In genomic region chr9:37368860-37369259, GRCm38 (mm10) we compare ENCODE assay signal across 11 mouse cellular contexts. TPM values are rescaled to one million over a fixed set of nuclear protein-coding genes. Genes with fewer than 3 reads are reported as not detected.
DNase-seq lines count a peak whose midpoint lies in the region; ATAC-seq lines count a peak whose summit lies in the region.
"Had no signal": no experiment of that assay in that cellular context is flagged by ENCODE, and none has a peak within 500 bp of the region (broad histone marks: within the 10 kb centered on the region; RNA-seq: fewer than 3 reads in every experiment).

No protein-coding gene starts in this region.

- H3K27ac ChIP-seq in hindbrain, embryonic 13.5 days, result no peak overlapping the region
- no peak overlapping the region for H3K27ac ChIP-seq in hindbrain, embryonic 11.5 days (ENCODE audit: low read depth, low read length)
- H3K27ac ChIP-seq in heart, embryonic 15.5 days, result 0 out of 2 replicates have a peak overlapping the region, but pooled peaks have one; percentile 11
- no peak overlapping the region for H3K27ac ChIP-seq in forebrain, embryonic 16.5 days (ENCODE audit: low read length)
- H3K27ac ChIP-seq: embryonic facial prominence, embryonic 15.5 days; limb, embryonic 15.5 days; neural tube, embryonic 12.5 days had no signal

- ATAC-seq in hindbrain, embryonic 13.5 days (ENCODE audit: low FRiP score), result no peak
- no peak for ATAC-seq in hindbrain, embryonic 11.5 days (ENCODE audit: low FRiP score)
- no peak for ATAC-seq in heart, embryonic 15.5 days (replicated peaks; ENCODE audit: insufficient number of reproducible peaks, insufficient read depth, low FRiP score, low read depth)
- no peak for ATAC-seq in forebrain, embryonic 16.5 days

- H3K4me2 ChIP-seq in hindbrain, embryonic 13.5 days, result peak overlapping the region; percentile 1; the same call in 1 of the 2 replicates
- no peak overlapping the region for H3K4me2 ChIP-seq in hindbrain, embryonic 11.5 days (replicated peaks; ENCODE audit: low read depth, low read length)
- no peak overlapping the region for H3K4me2 ChIP-seq in heart, embryonic 15.5 days
- no peak overlapping the region for H3K4me2 ChIP-seq in forebrain, embryonic 16.5 days (ENCODE audit: low read length)
- H3K4me2 ChIP-seq: embryonic facial prominence, embryonic 15.5 days; limb, embryonic 15.5 days; neural tube, embryonic 12.5 days had no signal

- H3K9me3 ChIP-seq in hindbrain, embryonic 13.5 days, result no peaks in the 10 kb centered on the region
- H3K9me3 ChIP-seq in hindbrain, embryonic 11.5 days (ENCODE audit: control insufficient read depth, low read length), result no peaks in the 10 kb centered on the region
- H3K9me3 ChIP-seq in heart, embryonic 15.5 days (replicated peaks), result no peaks in the 10 kb centered on the region
- H3K9me3 ChIP-seq in forebrain, embryonic 16.5 days (ENCODE audit: control insufficient read depth, low read length), result no peaks in the 10 kb centered on the region
- H3K9me3 ChIP-seq: embryonic facial prominence, embryonic 15.5 days; limb, embryonic 15.5 days; neural tube, embryonic 12.5 days had no signal

- WGBS in hindbrain, embryonic 13.5 days, result 88% methylated on average over 8 of the region's 8 CpGs
- 87% methylated on average over 8 of the region's 8 CpGs for WGBS in hindbrain, embryonic 11.5 days
- WGBS in heart, embryonic 15.5 days, result 63% methylated on average over 8 of the region's 8 CpGs
- 84% methylated on average over 8 of the region's 8 CpGs for WGBS in forebrain, embryonic 16.5 days

- H3K27me3 ChIP-seq in hindbrain, embryonic 13.5 days, result no peaks in the 10 kb centered on the region
- no peaks in the 10 kb centered on the region for H3K27me3 ChIP-seq in hindbrain, embryonic 11.5 days (ENCODE audit: control insufficient read depth, insufficient read depth, low read length)
- no peaks in the 10 kb centered on the region for H3K27me3 ChIP-seq in heart, embryonic 15.5 days
- no peaks in the 10 kb centered on the region for H3K27me3 ChIP-seq in forebrain, embryonic 16.5 days (replicated peaks; ENCODE audit: control insufficient read depth, insufficient read depth, low read length)
- H3K27me3 ChIP-seq: embryonic facial prominence, embryonic 15.5 days; limb, embryonic 15.5 days; neural tube, embryonic 12.5 days had no signal

- no peak overlapping the region for H3K4me3 ChIP-seq in hindbrain, embryonic 13.5 days
- no peak overlapping the region for H3K4me3 ChIP-seq in hindbrain, embryonic 11.5 days (ENCODE audit: low read depth, low read length)
- H3K4me3 ChIP-seq in heart, embryonic 15.5 days, result no peak overlapping the region
- H3K4me3 ChIP-seq in forebrain, embryonic 16.5 days (replicated peaks; ENCODE audit: low read length), result no peak overlapping the region
- H3K4me3 ChIP-seq: embryonic facial prominence, embryonic 15.5 days; limb, embryonic 15.5 days; neural tube, embryonic 12.5 days had no signal

- no peak overlapping the region for H3K9ac ChIP-seq in hindbrain, embryonic 13.5 days
- no peak overlapping the region for H3K9ac ChIP-seq in hindbrain, embryonic 11.5 days (ENCODE audit: low read depth, low read length)
- H3K9ac ChIP-seq in heart, embryonic 15.5 days, result no peak overlapping the region
- H3K9ac ChIP-seq in forebrain, embryonic 16.5 days (replicated peaks; ENCODE audit: low read depth, low read length), result no peak overlapping the region
- H3K9ac ChIP-seq: embryonic facial prominence, embryonic 15.5 days; limb, embryonic 15.5 days; neural tube, embryonic 12.5 days had no signal

- DNase-seq in hindbrain, embryonic 11.5 days (ENCODE audit: low spot score), result no peak
- peak; percentile 49 to 57 for DNase-seq in kidney, adult 8-10 months
- DNase-seq in lung, postnatal 4 days, result peak; percentile 68 to 69
- DNase-seq in urinary bladder, adult 2 months (ENCODE audit: low spot score), result no peak
- no peak for DNase-seq in right cerebral cortex, adult 2 months (ENCODE audit: low spot score in 2 of 2)

- H3K36me3 ChIP-seq in hindbrain, embryonic 13.5 days, result no peaks in the 10 kb centered on the region
- no peaks in the 10 kb centered on the region for H3K36me3 ChIP-seq in hindbrain, embryonic 11.5 days (ENCODE audit: control insufficient read depth, insufficient read depth, low read length)
- H3K36me3 ChIP-seq in heart, embryonic 15.5 days, result no peaks in the 10 kb centered on the region
- H3K36me3 ChIP-seq in forebrain, embryonic 16.5 days (ENCODE audit: control insufficient read depth, insufficient read depth), result no peaks in the 10 kb centered on the region
- H3K36me3 ChIP-seq: embryonic facial prominence, embryonic 15.5 days; limb, embryonic 15.5 days; neural tube, embryonic 12.5 days had no signal

- no peaks in the 10 kb centered on the region for H3K4me1 ChIP-seq in hindbrain, embryonic 13.5 days (replicated peaks)
- H3K4me1 ChIP-seq in hindbrain, embryonic 11.5 days (replicated peaks; ENCODE audit: control insufficient read depth, insufficient read depth, low read length), result no peaks in the 10 kb centered on the region
- H3K4me1 ChIP-seq in heart, embryonic 15.5 days (replicated peaks), result no peaks in the 10 kb centered on the region
- no peaks in the 10 kb centered on the region for H3K4me1 ChIP-seq in forebrain, embryonic 16.5 days (replicated peaks; ENCODE audit: control insufficient read depth, insufficient read depth, low read length)
- H3K4me1 ChIP-seq: embryonic facial prominence, embryonic 15.5 days; limb, embryonic 15.5 days; neural tube, embryonic 12.5 days had no signal

RNA-seq across cellular contexts. Expression of gene Hepacam, which starts 1.7 kb away (rescaled TPM):
- polyA plus RNA-seq in hindbrain, embryonic 13.5 days (2015; fragmentation: Nextera tagmentation; extraction: Ambion mirVana), result 5.4 and 7.4 TPM in 2 replicates
- polyA plus RNA-seq in hindbrain, embryonic 11.5 days (2014; fragmentation: Nextera tagmentation; extraction: Ambion mirVana), result 0.09 TPM in 1 of 2 replicates, not detected in the other
- 0.09 TPM in 2 replicates for polyA plus RNA-seq in heart, embryonic 15.5 days (2015; fragmentation: Nextera tagmentation; extraction: Ambion mirVana)
- 0.18 and 0.21 TPM in 2 replicates for polyA plus RNA-seq in urinary bladder, adult 2 months (2012; rRNA removed)
- polyA plus RNA-seq in forebrain, embryonic 16.5 days (2015; fragmentation: Nextera tagmentation; extraction: Ambion mirVana), result 6.3 and 6.6 TPM in 2 replicates

RNA-seq across cellular contexts. Expression of gene Ccdc15, which starts 20.6 kb away (rescaled TPM):
- 8.0 TPM in 2 replicates for polyA plus RNA-seq in hindbrain, embryonic 13.5 days (2015; fragmentation: Nextera tagmentation; extraction: Ambion mirVana)
- 6.8 and 10.2 TPM in 2 replicates for polyA plus RNA-seq in hindbrain, embryonic 11.5 days (2014; fragmentation: Nextera tagmentation; extraction: Ambion mirVana)
- 4.3 and 4.6 TPM in 2 replicates for polyA plus RNA-seq in heart, embryonic 15.5 days (2015; fragmentation: Nextera tagmentation; extraction: Ambion mirVana)
- polyA plus RNA-seq in urinary bladder, adult 2 months (2012; rRNA removed), result 1.3 and 1.4 TPM in 2 replicates
- polyA plus RNA-seq in forebrain, embryonic 16.5 days (2015; fragmentation: Nextera tagmentation; extraction: Ambion mirVana), result 8.3 and 9.9 TPM in 2 replicates

RNA-seq across cellular contexts. Expression of gene Robo4, which starts 32.8 kb away (rescaled TPM):
- polyA plus RNA-seq in hindbrain, embryonic 13.5 days (2015; fragmentation: Nextera tagmentation; extraction: Ambion mirVana), result 5.7 and 6.5 TPM in 2 replicates
- polyA plus RNA-seq in hindbrain, embryonic 11.5 days (2014; fragmentation: Nextera tagmentation; extraction: Ambion mirVana), result 5.5 and 6.8 TPM in 2 replicates
- 9.2 and 10.8 TPM in 2 replicates for polyA plus RNA-seq in heart, embryonic 15.5 days (2015; fragmentation: Nextera tagmentation; extraction: Ambion mirVana)
- polyA plus RNA-seq in urinary bladder, adult 2 months (2012; rRNA removed), result 10.5 and 12.4 TPM in 2 replicates
- 4.5 and 4.6 TPM in 2 replicates for polyA plus RNA-seq in forebrain, embryonic 16.5 days (2015; fragmentation: Nextera tagmentation; extraction: Ambion mirVana)

Comparison
In these comparisons a context has a peak if more than half of its experiments do, and no peak if none do; other contexts are left out.
1. DNase-seq: peak in kidney, adult 8-10 months (2 of 2) and lung, postnatal 4 days (2 of 2); none in hindbrain, embryonic 11.5 days (single experiment), urinary bladder, adult 2 months (single experiment) and right cerebral cortex, adult 2 months (0 of 2).